Mouse (Mus musculus) small intestine, adult 2 months (tissue): Measurements from ENCODE around the gene Zfp184. TPM values are rescaled to one million over a fixed set of nuclear protein-coding genes. Genes with fewer than 3 reads are reported as not detected.
"Not testable (repeated sequence)": the region's sequence is repeated elsewhere in the genome, so short reads cannot be mapped to it uniquely, and the experiment has no call there.

Source experiments
- H3K27ac ChIP-seq: fragments of 200-500 bp; 2 replicates; pipeline ENCODE4 v1.5.1; 2012; ENCODE audit warnings: low read depth, low read length, control low read depth, inconsistent platforms; ENCODE audit not compliant: insufficient read depth
- H3K27me3 ChIP-seq: fragments of 200-500 bp; 2 replicates; pipeline ENCODE4 v1.6.1; 2012; ENCODE audit warnings: mild to moderate bottlenecking, moderate library complexity, low read length, inconsistent platforms; ENCODE audit not compliant: control insufficient read depth, insufficient read depth
- H3K36me3 ChIP-seq: fragments of 200-500 bp; 2 replicates; pipeline ENCODE4 v1.6.1; 2012; ENCODE audit warnings: mild to moderate bottlenecking, low read length, control low read depth, inconsistent platforms; ENCODE audit not compliant: control insufficient read depth, insufficient read depth
- H3K4me1 ChIP-seq: fragments of 200-500 bp; 2 replicates; pipeline ENCODE4 v1.6.1; 2012; ENCODE audit warnings: low read length, inconsistent platforms, mixed read lengths; ENCODE audit not compliant: control insufficient read depth, insufficient read depth, insufficient read length
- H3K4me3 ChIP-seq: fragments of 200-500 bp; 2 replicates; pipeline ENCODE4 v1.5.1; 2012; ENCODE audit warnings: low read depth, mild to moderate bottlenecking, control low read depth, inconsistent platforms, low read length, moderate library complexity
- CTCF ChIP-seq: fragments of 200-500 bp; IDR thresholded peaks from 2 replicates; pipeline ENCODE4 v1.5.1; 2012; ENCODE audit warnings: low read depth, mild to moderate bottlenecking, control low read depth, inconsistent platforms, low read length, moderate library complexity, mixed read lengths; ENCODE audit not compliant: insufficient replicate concordance, insufficient read length; ENCODE audit errors: extremely low read depth
- POLR2A ChIP-seq: fragments of 200-500 bp; IDR thresholded peaks from 2 replicates; pipeline ENCODE4 v1.6.1; 2012; ENCODE audit warnings: low read depth, mild to moderate bottlenecking, control low read depth, inconsistent platforms, low read length, moderate library complexity
- WGBS: fragments of 180-500 bp; shearing (Covaris S2); methylation state at CpG from one replicate; pipeline ENCODE4 v1.1.7; 2018; 5-methylcytosine and 5-hydroxymethylcytosine counted together
- polyA plus RNA-seq: library from polyadenylated mRNA; depleted of rRNA; stranded (reverse); fragments of >200 nt; gene quantifications from 2 replicates; pipeline ENCODE4 v1.2.3, GENCODE M21; 2012

The Zfp184 gene
- polyA plus RNA-seq, 1 experiment, result 0.13 TPM

DNA sequence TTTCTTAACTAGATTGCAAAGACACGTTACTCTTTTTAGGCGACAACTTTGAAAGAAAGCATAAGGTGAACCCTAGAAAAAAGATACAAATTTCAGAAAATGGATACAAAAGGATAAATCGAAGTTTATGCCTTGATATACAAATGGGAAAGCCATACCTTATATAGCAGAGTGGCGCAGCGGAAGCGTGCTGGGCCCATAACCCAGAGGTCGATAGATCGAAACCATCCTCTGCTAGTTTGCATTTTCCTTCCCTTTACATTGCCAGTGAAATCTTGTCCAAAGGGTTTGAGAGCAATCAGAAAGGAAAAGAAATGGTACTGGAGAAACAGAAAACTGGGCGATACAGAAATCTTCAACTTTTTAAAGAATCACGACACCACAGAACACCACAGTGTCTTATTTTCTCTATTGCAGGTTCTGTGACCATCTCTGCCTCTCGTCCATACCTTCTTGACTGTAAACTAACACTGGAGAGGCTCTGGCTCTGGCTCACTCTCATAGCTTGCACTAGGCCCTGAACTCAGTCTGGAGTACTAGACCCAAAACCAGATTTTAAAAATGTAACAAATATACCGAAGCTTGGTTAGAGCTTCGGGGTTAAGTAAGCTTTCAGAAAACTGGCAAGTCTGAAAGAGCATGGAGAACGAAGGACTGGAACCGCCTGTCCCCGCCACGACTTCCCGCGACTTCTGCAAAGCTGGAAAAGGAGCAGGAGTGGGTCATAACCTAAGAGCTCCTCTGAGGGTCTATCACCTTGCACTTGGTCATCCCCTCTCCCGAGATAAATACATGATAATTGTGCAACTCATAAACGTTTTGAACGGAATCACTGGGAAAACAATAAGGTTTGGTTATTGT is 37.7 kb upstream of the Zfp184 start:
- WGBS, result 67% methylated on average over 22 of the region's 22 CpGs
- no peaks in the 10 kb centered on the region for H3K4me1 ChIP-seq
- H3K4me3 ChIP-seq, result no peak overlapping the region
- TF ChIP-seq POLR2A, result no peak
- TF ChIP-seq CTCF, result no peak
- no peaks in the 10 kb centered on the region; the same call in 1 of the 2 replicates for H3K27me3 ChIP-seq
- H3K27ac ChIP-seq, result no peak overlapping the region
- no peaks in the 10 kb centered on the region for H3K36me3 ChIP-seq

DNA sequence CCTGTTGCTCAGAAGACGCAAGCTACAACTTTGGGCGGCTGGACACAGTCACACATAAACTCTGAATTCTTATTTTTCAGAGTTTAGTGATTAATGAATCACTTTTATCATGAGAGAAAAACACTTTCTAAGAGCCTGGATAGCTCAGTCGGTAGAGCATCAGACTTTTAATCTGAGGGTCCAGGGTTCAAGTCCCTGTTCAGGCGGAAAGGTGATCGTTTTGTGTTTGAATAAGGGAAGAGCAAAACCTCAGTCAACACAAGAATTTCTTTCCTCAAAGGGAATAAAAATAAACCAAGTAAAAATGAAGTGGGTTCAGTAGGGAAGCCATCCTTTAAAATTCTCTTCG is 37.1 kb upstream of the Zfp184 start:
- not testable (repeated sequence) for H3K4me1 ChIP-seq, H3K36me3 ChIP-seq, H3K27ac ChIP-seq, H3K27me3 ChIP-seq, H3K4me3 ChIP-seq
- WGBS, result 68% methylated on average over 6 of the region's 6 CpGs

DNA sequence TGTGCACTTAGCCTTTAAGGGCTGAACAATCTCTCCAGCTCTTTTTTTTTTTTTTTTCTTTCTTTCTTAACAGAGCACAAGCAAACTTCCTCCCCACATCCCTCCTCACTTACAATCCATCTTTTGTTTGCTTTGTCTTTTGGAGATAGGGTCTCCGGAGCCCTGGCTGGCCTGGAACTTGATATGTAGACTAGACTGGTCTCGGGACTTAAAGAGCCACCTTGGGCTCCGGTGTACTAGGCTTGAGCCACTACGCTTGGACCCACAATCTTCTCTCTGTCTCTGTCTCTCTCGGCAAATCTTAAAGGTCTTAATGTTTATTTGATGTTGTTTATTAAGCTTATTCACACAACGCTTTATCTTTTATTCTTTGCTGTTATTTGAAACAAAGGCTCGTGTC is 34.2 kb upstream of the Zfp184 start:
- no peak for TF ChIP-seq CTCF
- TF ChIP-seq POLR2A, result no peak
- Histone ChIP-seq H3K4me1 (peaks cover 2% of the 10 kb centered on the region; the same call in 1 of the 2 replicates), H3K27me3 (no peaks in the 10 kb centered on the region), H3K36me3 (no peaks in the 10 kb centered on the region), H3K27ac (no peak overlapping the region), H3K4me3 (no peak overlapping the region)
- WGBS, result 54% methylated on average over 7 of the region's 7 CpGs

DNA sequence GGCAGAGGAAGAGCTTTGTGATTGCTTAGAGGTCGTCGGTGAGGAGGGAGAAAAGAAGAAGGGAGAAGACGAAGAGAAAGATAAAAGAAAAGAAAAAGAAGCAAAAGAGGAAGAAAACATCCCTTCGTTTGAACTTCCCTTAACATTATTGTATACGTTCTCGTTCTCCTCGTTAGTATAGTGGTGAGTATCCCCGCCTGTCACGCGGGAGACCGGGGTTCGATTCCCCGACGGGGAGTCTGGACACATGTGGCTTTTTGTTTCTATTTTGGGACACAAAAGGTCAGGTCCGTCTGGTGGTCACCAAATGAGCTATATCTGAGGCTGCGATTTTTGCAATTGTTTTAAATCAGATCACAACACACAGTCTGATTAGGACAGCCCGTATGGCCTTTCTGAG is 33.7 kb upstream of the Zfp184 start:
- WGBS, result 28% methylated on average over 17 of the region's 17 CpGs
- no peaks in the 10 kb centered on the region for H3K36me3 ChIP-seq
- no peaks in the 10 kb centered on the region for H3K27me3 ChIP-seq
- H3K4me3 ChIP-seq, result no peak overlapping the region
- no peak overlapping the region for H3K27ac ChIP-seq
- peaks cover 2% of the 10 kb centered on the region; the same call in 1 of the 2 replicates for H3K4me1 ChIP-seq
- TF ChIP-seq CTCF (no peak), POLR2A (no peak)

DNA sequence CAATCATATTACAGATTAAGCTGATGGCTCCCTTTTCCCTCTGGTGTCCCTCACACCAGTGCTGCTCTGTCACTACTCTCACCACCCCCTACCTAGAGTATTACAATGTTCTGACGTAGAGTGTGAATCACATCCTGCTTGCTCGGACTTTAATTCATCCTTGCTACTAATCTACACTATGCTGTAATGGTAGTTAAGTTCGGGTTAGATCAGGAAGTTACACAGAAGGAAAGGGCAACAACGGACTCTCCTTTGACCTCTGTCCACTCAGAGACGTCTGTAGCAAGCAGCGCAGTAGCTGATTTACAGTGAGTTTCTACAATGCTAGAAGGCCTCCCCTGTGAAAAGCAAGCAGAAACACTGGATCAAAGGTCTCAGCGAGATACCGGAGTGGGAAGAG is 31.0 kb upstream of the Zfp184 start:
- Histone ChIP-seq H3K27me3 (no peaks in the 10 kb centered on the region), H3K4me3 (peak overlapping the region; percentile 19; the same call in 1 of the 2 replicates), H3K36me3 (no peaks in the 10 kb centered on the region), H3K4me1 (peaks cover 2% of the 10 kb centered on the region; the same call in 1 of the 2 replicates), H3K27ac (peak overlapping the region; percentile 52; the same call in 1 of the 2 replicates)
- no peak for TF ChIP-seq CTCF
- no peak for TF ChIP-seq POLR2A
- WGBS, result 18% methylated on average over 8 of the region's 8 CpGs

DNA sequence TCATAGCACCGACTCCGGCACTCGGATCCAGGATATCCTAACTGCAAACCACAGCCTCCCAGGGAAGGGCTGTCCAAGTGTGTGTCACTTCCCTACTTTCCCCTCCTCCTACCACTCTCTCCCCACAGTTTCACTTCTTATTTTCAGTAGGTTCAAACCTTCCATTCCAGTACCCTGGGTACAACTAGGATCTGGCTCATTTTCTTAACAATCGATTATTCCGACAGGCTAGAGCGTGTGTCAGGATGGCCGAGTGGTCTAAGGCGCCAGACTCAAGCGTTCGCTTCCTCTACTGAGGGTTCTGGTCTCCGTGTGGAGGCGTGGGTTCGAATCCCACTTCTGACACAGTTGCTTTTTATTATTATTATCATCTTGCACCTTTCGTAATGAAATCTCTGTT is 30.3 kb upstream of the Zfp184 start:
- TF ChIP-seq POLR2A (no peak), CTCF (no peak)
- H3K36me3 ChIP-seq, result no peaks in the 10 kb centered on the region
- H3K4me3 ChIP-seq, result peak overlapping the region; percentile 44
- peaks cover 2% of the 10 kb centered on the region; the same call in 1 of the 2 replicates for H3K4me1 ChIP-seq
- H3K27me3 ChIP-seq, result no peaks in the 10 kb centered on the region
- 12% methylated on average over 14 of the region's 14 CpGs for WGBS
- peak overlapping the region; percentile 52; the same call in 1 of the 2 replicates for H3K27ac ChIP-seq

DNA sequence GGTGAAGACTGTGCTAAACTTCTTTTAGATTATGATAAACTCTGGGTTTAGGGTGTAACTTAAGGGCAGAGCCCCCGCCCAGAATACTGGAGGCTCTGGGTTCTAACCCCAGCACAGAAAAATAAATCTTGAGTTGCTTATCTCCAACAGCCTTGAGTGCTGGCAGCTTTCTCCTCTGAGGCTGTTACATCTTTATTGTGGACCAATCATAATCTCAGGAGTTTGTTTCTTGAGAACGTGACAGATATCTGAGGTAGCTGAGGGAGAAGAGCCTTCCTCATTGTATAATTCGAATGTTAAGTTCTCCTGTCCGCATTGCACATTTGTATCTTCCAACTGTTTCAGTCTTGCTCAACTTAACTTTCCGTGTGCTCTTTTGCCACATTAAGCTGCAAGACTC is 29.4 kb upstream of the Zfp184 start:
- WGBS, result 72% methylated on average over 5 of the region's 5 CpGs
- Histone ChIP-seq H3K27ac (no peak overlapping the region), H3K4me3 (no peak overlapping the region), H3K36me3 (no peaks in the 10 kb centered on the region), H3K4me1 (peaks cover 2% of the 10 kb centered on the region; the same call in 1 of the 2 replicates), H3K27me3 (no peaks in the 10 kb centered on the region)
- TF ChIP-seq POLR2A (no peak), CTCF (no peak)
